Mouse (Mus musculus) fibroblast of lung, adult 2 months (primary cell): Measurements from ENCODE around the gene Agbl4.

ENCODE experiments used
- DNase-seq: peaks from one replicate; pipeline ENCODE4 v3.0.0-alpha.2; 2011; ENCODE audit warnings: low read depth

Gene Agbl4

DNA sequence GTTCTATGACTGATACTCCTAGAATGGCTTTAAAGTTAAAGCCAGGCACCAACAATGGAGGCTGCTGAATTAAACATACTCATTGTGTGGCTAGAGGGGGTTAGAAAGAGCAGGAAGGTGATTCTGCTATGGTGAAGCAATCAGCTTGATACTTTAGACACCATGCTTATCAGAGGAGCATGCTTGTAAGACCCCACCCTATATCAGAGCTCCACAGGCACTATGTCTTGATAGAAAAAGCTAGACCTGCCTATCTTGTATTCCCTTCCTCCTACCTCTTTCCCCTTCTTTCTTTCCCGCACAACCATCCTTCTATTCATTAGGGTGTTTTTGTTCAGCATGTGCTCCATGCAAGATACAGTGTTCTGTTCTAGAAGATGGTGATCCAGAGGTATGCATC lies 1104.0 kb downstream of the Agbl4 start:
- no peak for DNase-seq

DNA sequence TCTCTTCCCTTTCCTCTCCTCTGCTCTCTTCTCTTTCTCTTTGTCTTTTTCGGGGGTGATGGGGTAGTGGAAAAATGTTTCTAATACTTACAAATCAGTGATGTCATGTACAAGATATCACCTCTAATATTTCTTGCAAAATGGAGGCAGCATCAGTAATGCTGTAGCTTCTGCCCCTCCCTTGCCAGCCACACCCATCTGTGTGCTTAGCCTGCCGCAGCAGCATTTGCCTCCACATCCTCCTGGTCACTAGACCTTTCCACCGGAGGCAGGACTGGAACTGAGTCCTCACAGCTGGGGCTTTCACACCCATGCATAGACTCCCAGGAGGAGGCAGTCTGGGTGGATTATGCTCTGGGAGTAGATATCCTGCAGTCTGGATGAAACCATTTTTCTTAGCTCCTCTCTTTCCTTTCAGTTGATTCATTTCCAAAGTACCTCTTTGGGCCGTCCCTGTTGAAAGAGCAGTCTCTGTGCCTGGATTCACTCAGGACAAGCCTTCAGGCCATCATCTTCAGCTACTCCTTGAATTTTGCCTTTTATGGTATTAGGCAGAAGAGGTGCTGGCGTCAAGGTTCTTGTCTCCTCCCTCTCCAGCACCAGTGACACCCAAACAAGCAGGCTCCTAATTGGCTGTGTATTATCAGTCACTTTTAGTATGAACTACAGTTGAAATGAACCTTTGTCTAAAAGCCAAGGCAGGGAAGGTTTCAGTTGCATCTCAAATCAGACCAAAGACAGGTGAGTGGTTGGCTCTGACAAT lies 1105.7 kb downstream of the Agbl4 start:
- no peak for DNase-seq

DNA sequence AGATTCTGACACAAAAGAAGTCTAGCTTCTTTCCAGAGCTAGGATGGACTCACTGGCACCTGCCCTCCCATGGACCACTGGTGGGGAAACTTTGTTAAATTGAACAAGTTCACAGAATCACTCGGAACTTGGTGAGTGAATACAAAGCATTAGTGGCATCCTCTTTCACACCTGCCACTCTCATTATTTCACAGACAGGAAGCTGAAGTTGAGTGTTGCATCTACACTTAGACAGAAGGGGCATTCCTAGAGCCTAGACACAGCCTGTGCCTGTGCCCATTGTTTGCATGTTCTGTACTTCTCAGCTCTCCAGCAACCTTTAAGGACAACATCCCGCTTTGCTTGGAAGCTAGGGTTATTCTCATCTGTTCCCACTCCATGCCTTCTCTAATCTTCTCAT lies 1107.5 kb downstream of the Agbl4 start:
- DNase-seq, result no peak

DNA sequence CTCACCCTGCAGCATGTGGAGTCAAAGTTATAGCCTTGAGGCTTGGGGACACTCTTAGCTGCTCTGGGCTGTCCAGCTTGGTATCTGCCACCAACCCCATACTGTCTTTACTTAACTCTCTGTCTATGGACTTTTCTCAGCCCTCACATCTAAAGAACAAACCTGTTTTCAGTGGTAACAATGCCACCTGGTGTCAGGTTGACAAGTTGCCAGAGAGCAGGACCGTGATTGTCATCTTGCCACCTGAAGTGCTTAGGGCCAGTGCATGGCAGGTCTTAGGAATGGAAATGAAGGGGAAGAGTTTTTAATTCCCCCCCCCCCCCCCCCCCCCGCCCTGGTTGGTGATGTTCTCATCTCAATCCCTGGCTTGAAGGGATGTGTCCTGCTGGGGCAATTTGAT lies 1112.7 kb downstream of the Agbl4 start:
- DNase-seq, result no peak

- DNase-seq, result no peak
Observed at GRCm38 (mm10) chr4:111513921-111514320, 1116.5 kb downstream of the Agbl4 start.

DNA sequence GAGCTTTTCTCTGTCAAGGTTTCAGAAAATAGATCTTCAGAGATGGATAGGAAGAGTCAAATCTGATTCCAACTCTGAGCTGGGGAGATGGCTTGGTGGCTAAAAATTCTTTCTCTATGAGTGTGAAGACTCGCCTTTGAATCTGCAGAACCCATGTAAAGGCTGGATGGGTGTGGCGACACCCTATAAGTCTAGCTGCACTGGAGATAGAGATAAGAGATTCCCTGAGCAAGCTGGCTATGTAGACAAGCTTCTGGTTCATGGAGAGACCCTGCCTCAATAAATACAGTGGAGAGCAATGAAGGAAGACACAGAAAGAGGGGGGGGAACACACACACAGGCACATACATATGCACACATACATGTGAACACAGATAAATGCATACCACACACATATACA lies 1118.7 kb downstream of the Agbl4 start:
- no peak for DNase-seq

GRCm38 (mm10) chr4:111517063-111517792 lies 1119.8 kb downstream of the Agbl4 start:
- DNase-seq, result no peak

GRCm38 (mm10) chr4:111518191-111518590 lies 1120.7 kb downstream of the Agbl4 start:
- no peak for DNase-seq

GRCm38 (mm10) chr4:111519267-111519666 lies 1121.8 kb downstream of the Agbl4 start:
- no peak for DNase-seq

DNA sequence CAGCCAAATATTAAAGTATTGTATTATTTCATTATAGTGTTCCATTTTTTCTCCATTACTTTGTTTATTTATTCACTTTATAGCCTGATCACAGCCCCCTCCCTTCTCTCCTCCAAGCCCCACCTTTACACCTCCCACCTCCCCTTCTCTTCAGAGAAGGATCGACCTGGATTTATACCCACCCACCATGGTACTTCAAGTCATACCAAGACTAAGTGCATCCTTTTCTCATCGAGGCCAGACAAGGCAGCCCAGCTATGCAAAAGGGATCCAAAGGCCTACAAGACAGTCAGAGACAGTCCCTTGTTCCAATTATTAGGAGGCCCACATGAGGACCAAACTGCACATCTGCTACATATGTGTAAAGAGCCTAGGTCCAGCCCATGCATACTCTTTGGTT lies 1122.5 kb downstream of the Agbl4 start:
- DNase-seq, result no peak

- DNase-seq, result no peak
Observed at GRCm38 (mm10) chr4:111522974-111523373, 1125.5 kb downstream of the Agbl4 start.

DNA sequence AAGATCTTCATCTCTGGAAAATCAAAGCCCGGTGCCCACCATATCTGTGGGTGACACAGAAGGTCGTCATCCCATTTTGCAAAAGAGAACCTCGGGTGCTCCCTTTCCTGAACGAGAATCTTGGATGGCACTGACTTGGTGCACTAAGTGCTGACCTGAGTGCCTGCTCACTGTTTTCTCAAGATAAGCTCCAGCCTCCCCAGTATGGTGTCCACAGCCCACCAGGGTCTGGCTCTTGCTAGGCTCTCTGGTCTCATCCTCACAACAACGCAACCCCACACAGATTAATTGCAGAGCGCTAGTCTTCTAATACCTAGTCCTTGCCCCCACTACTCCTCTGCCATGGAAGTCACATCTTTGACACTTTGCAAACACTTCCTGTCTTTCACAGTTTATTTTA lies 1131.5 kb downstream of the Agbl4 start:
- no peak for DNase-seq

DNA sequence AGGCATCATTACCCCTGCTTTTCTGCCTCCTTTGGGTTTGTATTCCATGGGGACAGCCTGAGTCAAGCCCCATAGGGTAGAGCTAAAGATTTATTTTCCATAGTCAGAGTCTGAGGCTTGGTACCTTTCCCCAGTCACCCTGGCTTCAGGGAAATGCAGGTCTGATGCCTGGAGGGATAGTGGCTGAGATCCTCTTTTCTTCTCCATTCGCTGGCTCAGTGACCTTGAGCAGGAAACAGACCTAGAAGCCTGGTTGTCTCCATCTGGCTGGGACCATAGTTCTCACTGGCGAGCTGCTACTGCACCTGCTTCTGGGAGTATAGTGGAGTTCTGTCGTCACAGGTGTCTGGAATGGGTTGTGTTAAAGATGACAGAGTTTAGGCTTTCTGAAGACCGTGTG lies 1132.5 kb downstream of the Agbl4 start:
- no peak for DNase-seq

DNA sequence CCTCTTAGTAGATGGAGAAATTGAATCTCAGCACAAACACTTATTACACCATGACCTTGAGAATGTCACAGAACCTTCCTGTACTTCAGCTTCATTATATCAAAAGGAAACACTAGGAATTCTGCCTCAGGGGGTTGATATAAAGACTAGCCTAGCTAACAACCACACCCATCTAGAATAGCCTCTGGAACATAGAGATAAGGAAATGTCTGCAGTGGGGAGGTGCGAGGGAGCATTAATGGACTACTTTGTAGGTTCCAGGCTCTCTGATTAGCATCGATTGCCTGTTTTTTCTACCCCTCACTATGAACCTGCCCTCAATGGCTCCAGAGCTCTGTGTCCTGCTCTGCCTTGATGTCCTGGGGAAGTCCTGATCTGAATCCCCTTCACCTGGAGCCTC lies 1133.1 kb downstream of the Agbl4 start:
- no peak for DNase-seq

GRCm38 (mm10) chr4:111544684-111545083 lies 1147.2 kb downstream of the Agbl4 start:
- no peak for DNase-seq

- DNase-seq, result no peak
Observed at GRCm38 (mm10) chr4:111546009-111546408, 1148.5 kb downstream of the Agbl4 start.

DNA sequence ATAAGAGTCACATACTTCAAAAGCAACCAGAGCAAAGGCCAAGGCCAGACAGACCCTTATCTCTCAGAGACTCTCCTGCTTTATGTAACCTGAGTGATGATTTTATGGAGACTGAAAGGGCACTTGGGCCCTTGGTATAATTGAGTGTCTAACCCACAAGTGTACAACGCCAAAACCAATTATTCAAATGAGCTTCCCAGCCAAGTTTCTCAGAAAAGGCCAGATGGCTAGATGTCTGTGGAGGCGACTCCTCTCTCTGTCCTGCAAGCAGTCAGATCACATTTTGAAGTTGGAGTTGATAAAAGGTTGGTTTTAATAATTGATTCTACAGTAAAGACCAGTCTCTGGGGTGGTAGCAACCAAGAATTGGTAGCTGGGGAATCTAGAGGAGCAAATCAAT lies 1158.0 kb downstream of the Agbl4 start:
- no peak for DNase-seq

DNA sequence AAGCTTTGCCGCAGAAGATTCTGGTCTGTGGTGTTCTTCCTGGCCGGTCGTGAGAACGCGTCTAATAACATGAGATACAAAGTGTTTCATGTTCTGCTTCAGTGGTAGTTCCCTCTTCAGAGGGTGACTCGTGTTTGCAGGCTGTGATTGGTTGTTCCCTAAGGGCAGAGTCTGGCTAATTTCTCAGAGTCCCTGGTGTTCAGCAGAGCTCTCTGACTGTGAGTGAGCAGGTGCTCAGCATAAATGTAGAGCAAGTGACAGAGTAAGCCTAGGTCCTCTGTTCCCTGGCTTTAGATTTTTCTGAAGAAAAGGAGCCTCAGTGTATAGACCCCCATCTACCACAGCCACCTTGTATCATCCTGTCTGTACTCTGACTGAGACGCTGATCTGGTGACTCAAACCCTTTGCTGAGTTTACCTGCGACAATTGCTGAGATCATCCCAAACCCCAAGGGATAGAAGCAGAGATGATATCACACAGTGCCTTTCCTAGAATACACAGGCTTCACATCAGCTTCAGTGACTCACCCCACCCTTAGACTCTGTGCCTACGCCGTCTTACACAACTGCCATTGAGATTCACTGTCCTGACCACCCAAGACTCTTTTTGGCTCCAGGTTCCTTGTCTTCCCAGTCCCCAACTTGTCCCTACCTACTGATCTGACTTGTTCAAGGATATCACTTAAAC lies 1179.8 kb downstream of the Agbl4 start:
- DNase-seq, result no peak

GRCm38 (mm10) chr4:111579115-111579862 lies 1181.8 kb downstream of the Agbl4 start:
- no peak for DNase-seq

DNA sequence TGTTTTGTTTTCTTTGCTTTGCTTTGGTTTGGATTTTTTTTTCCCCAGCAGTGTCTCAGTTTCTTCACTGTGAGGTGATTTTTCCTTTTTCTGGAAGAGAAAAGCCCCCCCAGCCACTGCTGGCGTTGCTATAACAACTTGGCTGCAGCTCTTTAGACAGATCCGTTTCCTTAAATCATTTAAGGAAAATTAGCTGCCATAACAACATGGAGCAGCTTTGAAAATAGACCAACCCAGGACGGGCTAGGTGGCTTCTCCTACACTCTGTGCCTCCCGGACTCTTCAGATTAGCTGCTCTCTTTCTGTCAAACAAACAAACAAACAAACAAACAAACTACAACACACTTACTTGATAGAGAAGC lies 1182.4 kb downstream of the Agbl4 start:
- no peak for DNase-seq

- no peak for DNase-seq
Observed at GRCm38 (mm10) chr4:111580239-111580638, 1182.8 kb downstream of the Agbl4 start.

DNA sequence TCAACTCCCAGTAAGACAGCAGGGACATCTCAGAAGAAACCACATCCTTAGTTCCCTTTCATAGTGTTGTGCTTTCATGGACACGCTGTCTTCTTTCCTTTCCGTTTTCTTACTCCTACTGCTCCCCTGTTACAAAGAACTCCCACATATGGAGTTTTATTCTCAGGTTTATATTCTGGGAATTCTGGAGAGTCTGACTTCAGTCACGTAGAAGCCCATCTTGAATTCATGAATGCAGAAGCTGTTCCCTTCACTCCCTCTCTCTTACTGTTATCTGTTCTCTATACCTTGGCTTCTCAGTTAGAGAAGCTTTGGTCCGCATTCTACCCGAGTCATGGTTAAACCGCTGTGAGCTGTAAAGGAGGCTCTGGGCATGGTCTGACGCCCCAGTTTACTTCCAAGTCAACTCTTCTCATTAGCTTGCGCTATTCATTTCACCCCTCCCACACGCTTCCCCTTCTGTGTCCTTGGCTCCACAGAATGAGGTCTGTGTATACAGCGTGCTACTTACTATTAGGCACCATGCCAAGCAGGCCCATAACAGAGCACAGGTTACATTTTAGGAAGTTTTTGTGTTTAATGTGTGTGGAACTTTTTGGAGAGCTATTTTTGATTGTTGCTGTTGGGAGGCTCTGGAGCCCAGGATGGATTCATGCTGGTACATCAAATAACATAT lies 1186.2 kb downstream of the Agbl4 start:
- DNase-seq, result no peak
